Mouse (Mus musculus) intestine, embryonic 16.5 days (tissue): Measurements from ENCODE around the gene Glis3. TPM values are rescaled to one million over a fixed set of nuclear protein-coding genes. Genes with fewer than 3 reads are reported as not detected.

Source experiments
- ATAC-seq: fragments of 200-750 bp; cut with Nextera tagmentation; 2 replicates; pipeline ENCODE4 v1.8.0; 2017; ENCODE audit warnings: moderate TSS enrichment, moderate library complexity
- H3K27ac ChIP-seq: fragments of 300-500 bp; sonication (generic); 2 replicates; pipeline ENCODE4 v1.5.1; 2014; ENCODE audit warnings: mild to moderate bottlenecking, low read length
- H3K27me3 ChIP-seq: fragments of 300-500 bp; sonication (generic); replicated peaks from 2 replicates; pipeline ENCODE4 v1.6.1; 2014; ENCODE audit warnings: low read length, control low read depth, mixed read lengths; ENCODE audit not compliant: control insufficient read depth, insufficient read depth
- H3K36me3 ChIP-seq: fragments of 300-500 bp; sonication (generic); 2 replicates; pipeline ENCODE4 v1.6.1; 2014; ENCODE audit warnings: low read length, control low read depth; ENCODE audit not compliant: control insufficient read depth, insufficient read depth
- H3K4me1 ChIP-seq: fragments of 300-500 bp; sonication (generic); 2 replicates; pipeline ENCODE4 v1.6.1; 2014; ENCODE audit warnings: low read length, control low read depth, mixed read lengths; ENCODE audit not compliant: control insufficient read depth, insufficient read depth
- H3K4me2 ChIP-seq: fragments of 300-500 bp; sonication (generic); 2 replicates; pipeline ENCODE4 v1.6.1; 2014; ENCODE audit warnings: low read depth, low read length, control low read depth
- H3K4me3 ChIP-seq: fragments of 300-500 bp; sonication (generic); 2 replicates; pipeline ENCODE4 v1.5.1; 2014; ENCODE audit warnings: mild to moderate bottlenecking, low read length
- H3K9ac ChIP-seq: fragments of 300-500 bp; sonication (generic); 2 replicates; pipeline ENCODE4 v1.6.1; 2014; ENCODE audit warnings: low read depth, low read length
- H3K9me3 ChIP-seq: fragments of 300-500 bp; sonication (generic); 2 replicates; pipeline ENCODE4 v1.6.1; 2016; ENCODE audit warnings: low read length, control low read depth; ENCODE audit not compliant: control insufficient read depth
- WGBS: fragments of 180-500 bp; shearing (Covaris S2); extraction: QIAGEN DNeasy Blood & Tissue Kit; methylation state at CpG from one replicate; pipeline ENCODE4 v1.1.7; 2014; 5-methylcytosine and 5-hydroxymethylcytosine counted together
- polyA plus RNA-seq: library from polyadenylated mRNA; unstranded; fragments of >200 nt; fragmentation: Nextera tagmentation; extraction: Ambion mirVana; gene quantifications from 2 replicates; pipeline ENCODE4 v1.2.1, GENCODE M21; 2015

Glis3 gene
- polyA plus RNA-seq, 1 experiment from 2014 or later, result 0.73 TPM

DNA sequence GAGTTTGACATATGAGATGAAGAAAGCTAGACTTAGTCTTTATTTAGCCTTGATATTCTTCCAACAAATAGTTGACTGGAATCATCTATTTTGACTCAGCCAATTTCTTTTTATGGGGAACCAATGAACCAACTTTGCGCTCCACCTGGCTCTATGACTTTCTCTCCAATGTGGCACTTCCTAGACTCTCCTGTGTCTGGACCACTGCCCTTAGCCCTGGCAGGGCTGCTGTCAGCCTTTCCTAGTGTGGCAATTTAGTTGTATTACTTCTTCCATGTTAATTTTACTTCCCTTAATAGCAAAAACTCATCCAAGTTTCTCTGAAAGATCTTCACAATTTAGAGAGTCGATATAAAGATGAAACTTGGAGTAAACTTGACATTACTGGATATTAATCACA is 445.2 kb downstream of the Glis3 start:
- H3K4me2 ChIP-seq, result no peak overlapping the region
- H3K4me1 ChIP-seq, result no peaks in the 10 kb centered on the region
- WGBS, result 97% methylated on average over 2 of the region's 2 CpGs
- no peak overlapping the region for H3K9ac ChIP-seq
- H3K4me3 ChIP-seq, result no peak overlapping the region
- H3K9me3 ChIP-seq, result no peaks in the 10 kb centered on the region
- no peak for ATAC-seq
- no peaks in the 10 kb centered on the region for H3K27me3 ChIP-seq
- no peak overlapping the region for H3K27ac ChIP-seq
- H3K36me3 ChIP-seq, result no peaks in the 10 kb centered on the region

DNA sequence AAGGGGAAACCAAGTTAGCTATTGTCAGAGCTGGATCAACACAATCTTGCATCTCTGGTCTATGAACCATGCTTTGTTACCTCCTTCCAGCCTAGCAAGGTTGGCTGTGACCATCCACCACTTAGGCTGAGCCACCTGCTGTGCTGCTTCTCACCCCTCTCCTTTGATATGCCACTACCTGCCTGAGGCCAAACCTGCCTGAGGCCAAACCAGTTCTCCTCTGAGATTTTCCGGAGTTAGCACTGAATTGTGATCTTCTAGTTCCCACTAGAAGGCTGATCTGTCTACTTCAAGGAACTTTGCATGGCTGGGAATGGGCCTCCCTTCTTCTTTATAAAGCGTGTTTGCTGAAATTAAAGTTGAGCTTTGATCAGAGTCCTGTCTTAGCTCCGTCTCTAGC is 448.4 kb downstream of the Glis3 start:
- Histone ChIP-seq H3K9ac (no peak overlapping the region), H3K27ac (no peak overlapping the region), H3K27me3 (no peaks in the 10 kb centered on the region), H3K4me2 (no peak overlapping the region), H3K9me3 (no peaks in the 10 kb centered on the region), H3K4me1 (no peaks in the 10 kb centered on the region), H3K4me3 (no peak overlapping the region), H3K36me3 (no peaks in the 10 kb centered on the region)
- WGBS, result 64% methylated on average over 3 of the region's 3 CpGs
- ATAC-seq, result no peak

DNA sequence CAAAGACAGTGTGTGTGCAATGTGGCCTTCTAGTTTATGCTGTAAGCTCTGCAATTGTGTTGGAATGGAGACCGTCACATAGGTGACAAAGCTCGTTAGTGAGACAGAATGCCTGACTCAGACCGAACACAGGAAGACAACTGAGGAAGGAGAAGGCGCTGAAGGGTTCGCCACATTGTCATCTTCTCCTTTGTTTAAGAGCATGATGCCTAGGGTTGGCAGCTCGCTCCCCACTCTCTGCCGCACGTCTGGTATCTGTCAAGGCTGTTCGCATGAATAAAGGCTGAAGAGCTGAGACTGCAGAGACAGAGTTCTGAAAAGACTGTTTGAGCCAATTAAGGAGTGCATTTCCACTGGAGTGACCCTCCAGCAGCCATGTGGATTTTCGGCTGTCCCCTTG is 452.4 kb downstream of the Glis3 start:
- Histone ChIP-seq H3K9ac (no peak overlapping the region), H3K4me1 (no peaks in the 10 kb centered on the region), H3K4me2 (no peak overlapping the region), H3K27ac (no peak overlapping the region), H3K27me3 (no peaks in the 10 kb centered on the region), H3K9me3 (no peaks in the 10 kb centered on the region), H3K36me3 (no peaks in the 10 kb centered on the region), H3K4me3 (no peak overlapping the region)
- ATAC-seq, result no peak
- WGBS, result 69% methylated on average over 10 of the region's 10 CpGs

DNA sequence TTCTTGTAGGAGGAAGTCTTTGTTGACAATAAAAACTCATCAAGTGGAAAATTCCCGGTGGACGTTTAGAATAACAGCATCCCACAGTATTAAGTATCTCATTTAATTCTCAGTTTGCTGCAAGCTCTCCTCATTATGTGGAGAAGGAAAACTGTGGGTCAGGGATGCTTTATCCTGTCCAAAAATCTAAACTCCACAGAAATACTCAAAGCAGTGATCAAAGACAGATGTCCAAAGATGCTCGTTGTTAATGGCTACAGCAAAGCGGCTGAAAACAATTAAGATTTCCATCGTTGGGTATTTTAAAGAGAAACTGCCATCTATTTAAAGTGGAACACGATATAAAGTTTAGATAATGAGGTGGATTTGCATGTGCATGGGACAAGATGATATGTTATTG is 454.2 kb downstream of the Glis3 start:
- H3K9me3 ChIP-seq, result no peaks in the 10 kb centered on the region
- no peak overlapping the region for H3K27ac ChIP-seq
- 68% methylated on average over 6 of the region's 6 CpGs for WGBS
- H3K4me3 ChIP-seq, result no peak overlapping the region
- no peak for ATAC-seq
- H3K36me3 ChIP-seq, result no peaks in the 10 kb centered on the region
- H3K9ac ChIP-seq, result no peak overlapping the region
- H3K4me1 ChIP-seq, result no peaks in the 10 kb centered on the region
- H3K27me3 ChIP-seq, result no peaks in the 10 kb centered on the region
- H3K4me2 ChIP-seq, result no peak overlapping the region

DNA sequence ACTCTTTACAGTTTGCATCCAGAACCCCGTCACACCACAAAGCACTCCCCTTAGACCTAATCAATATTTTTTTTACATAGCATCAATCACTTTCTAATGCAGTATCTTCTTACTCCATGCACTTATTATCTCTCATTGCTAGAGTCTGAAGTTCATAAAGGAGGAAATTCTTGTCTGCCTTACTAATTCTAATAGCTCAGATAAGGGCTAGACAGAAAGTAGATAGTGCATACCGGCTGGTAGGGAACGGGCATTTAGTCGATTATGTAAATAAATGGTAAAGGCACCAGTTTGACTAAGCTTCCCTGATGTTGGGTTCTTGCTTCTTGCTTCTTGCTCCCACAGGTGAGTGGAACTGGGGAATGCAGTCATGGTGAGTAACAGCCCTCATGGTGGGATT is 468.2 kb downstream of the Glis3 start:
- peak; percentile 81 for ATAC-seq
- peaks cover 4% of the 10 kb centered on the region; the same call in 1 of the 2 replicates for H3K4me1 ChIP-seq
- H3K27me3 ChIP-seq, result no peaks in the 10 kb centered on the region
- H3K36me3 ChIP-seq, result no peaks in the 10 kb centered on the region
- H3K4me3 ChIP-seq, result no peak overlapping the region
- H3K9me3 ChIP-seq, result peaks cover 3% of the 10 kb centered on the region; the same call in 1 of the 2 replicates
- H3K4me2 ChIP-seq, result no peak overlapping the region
- no peak overlapping the region for H3K27ac ChIP-seq
- 65% methylated on average over 4 of the region's 4 CpGs for WGBS
- H3K9ac ChIP-seq, result no peak overlapping the region

Other genes starting within 250 kb of the Glis3 start
- gene Slc1a1, start 155.0 kb upstream of the Glis3 start, polyA plus RNA-seq, result 0.88 and 1.3 TPM in 2 replicates